Mouse (Mus musculus): Measurements from ENCODE around the gene H2-M10.6.

DNA sequence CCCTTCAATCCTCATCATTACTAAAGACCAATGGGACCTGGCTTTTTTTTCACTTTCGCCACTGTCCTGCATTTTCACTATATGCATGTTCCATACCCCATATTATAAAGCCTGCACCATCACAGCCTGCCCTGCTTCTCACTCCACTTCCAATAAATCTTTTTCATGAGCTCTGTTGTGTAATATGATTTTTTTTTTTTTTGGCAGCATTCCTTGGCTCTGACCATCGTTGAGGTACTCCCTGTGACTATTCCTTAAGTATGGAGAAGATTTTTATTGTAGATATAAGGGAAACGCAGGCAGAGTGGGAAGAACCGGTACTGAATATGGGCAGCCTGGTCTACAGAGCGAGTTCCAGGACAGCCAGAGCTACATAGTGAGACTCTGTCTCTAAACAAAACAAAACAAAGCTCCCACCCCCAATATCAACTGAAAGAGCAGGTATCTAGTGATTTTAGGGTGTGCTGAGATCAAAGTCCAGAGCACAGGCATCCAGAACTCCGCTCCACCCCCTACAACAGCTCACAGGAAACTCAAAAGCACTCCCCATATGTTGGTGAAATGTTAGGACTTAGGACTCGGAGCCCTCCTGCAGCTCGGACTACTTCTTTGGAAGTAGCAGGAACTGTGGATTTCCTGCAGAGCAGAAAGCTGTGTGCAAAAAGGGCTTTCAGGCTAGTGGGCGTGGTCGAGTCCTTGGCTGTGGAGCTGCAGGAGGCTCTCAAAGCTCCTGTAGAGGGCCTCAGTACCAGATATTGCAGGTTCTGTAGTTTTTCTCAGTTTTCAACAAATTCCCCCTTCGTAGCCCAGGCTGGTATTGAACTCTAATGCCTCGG is 23.8 kb downstream of the H2-M10.6 start:
- TF ChIP-seq GATA1 (IDR thresholded peaks at IDR 0.05; ENCODE audit: borderline replicate concordance, low read length), result no peak
- TF ChIP-seq FLI1 (IDR thresholded peaks at IDR 0.05; ENCODE audit: low read length), result no peak

Data from megakaryocyte, embryonic 14.5 days (primary cell).